Mouse (Mus musculus) embryonic stem cell, embryonic (primary cell): Measurements from ENCODE around the gene Zfp457.
"Not testable (repeated sequence)": the region's sequence is repeated elsewhere in the genome, so short reads cannot be mapped to it uniquely, and the experiment has no call there.

Experiments used
- CTCF ChIA-PET, 4 experiments: fragments of 300-600 bp in 2 of 4; fragments of 350-600 bp in 2 of 4; sonication (Branson Sonifier 250); formaldehyde crosslinking; loops; one replicate each; lab custom pipeline; 2022; ENCODE audit warnings: inconsistent platforms in 2 of 4; lab: Charles Lee
- POLR2A ChIA-PET, 4 experiments: fragments of 300-600 bp in 2 of 4; fragments of 350-600 bp in 2 of 4; sonication (Branson Sonifier 250); formaldehyde crosslinking; loops; one replicate each; lab custom pipeline; 2022; ENCODE audit warnings: antibody characterized with exemption in 4 of 4, inconsistent platforms in 1 of 4; lab: Charles Lee

Gene Zfp457

DNA sequence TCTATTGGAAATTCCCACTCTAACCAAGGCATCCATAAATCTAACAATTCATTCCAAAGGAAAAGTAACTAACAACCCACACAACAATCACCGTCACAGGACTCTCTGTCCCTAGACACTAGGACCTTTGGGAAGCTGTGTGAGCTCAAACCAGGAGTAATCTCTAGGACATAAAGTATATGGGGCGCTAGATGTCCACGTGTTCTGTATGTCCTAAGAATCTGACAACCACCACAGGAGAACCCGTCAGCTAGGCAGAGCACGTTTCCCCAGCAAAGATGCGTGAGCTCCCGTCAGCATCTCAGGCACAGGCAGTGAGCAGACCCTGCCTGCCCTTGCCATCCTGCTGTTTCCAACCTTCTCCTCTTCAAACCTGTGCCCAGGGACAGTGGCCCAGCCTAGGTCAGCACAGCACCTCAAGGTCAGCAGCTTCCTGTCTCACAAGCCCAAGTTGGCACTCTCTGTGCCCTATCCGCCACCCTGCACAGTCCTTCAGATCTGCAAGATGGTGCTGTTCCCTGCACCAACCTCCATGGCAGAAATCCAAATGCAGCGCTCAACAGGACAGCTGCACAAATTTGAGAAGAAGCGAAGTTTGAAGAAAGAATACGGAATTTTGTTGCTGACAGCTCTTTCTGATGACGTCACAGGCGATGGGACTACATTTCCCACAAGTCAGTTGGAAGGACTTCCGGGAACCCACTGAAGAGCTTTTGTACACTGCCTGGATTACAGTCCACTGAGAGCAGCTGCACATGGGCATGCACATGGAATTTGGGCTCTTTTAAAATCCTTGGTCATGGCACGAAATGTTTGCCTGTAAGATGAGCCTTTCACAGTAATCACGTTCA lies at the start of gene Zfp457:
Gene Zfp457, minus strand, starts transcription at position 664 of the 851 bp plus-strand sequence.
- ChIA-PET CTCF (interaction anchor here in 3 of 4 experiments (0.5 to 1.4 kb wide), 8 partner anchors 26 to 314 kb away, joined by 3 to 33 read pairs (median 4); partner anchors contain the start of gene Zfp595 (in 2 of the 3)), POLR2A (interaction anchor here in 3 of 4 experiments (0.6 to 1.9 kb wide), 35 partner anchors 9 to 538 kb away, joined by 3 to 19 read pairs (median 4); partner anchors contain the start of genes Zfp58 (in 2 of the 3), Zfp874b (in 2 of the 3), Gm28557 (in 1 of the 3) and Zfp455 (in 1 of the 3))

GRCm38 (mm10) chr13:67351854-67352253 lies 45.6 kb upstream of the Zfp457 start:
- CTCF ChIA-PET = no interaction called here
- POLR2A ChIA-PET = interaction anchor here in 1 of 4 experiments (1.2 kb wide), 1 partner anchor 23 kb away, joined by 3 read pairs; no protein-coding TSS in a partner anchor

- ChIA-PET CTCF (no interaction called here), POLR2A (interaction anchor here in 1 of 4 experiments (1.5 to 1.6 kb wide), 2 partner anchors 10 to 13 kb away, joined by 3 to 7 read pairs; partner anchors contain the start of gene Zfp595)
Observed at GRCm38 (mm10) chr13:67343422-67343821, 37.1 kb upstream of the Zfp457 start.

GRCm38 (mm10) chr13:67332877-67333276 lies 26.6 kb upstream of the Zfp457 start:
- POLR2A ChIA-PET = interaction anchor here in 3 of 4 experiments (1.0 to 2.1 kb wide), 12 partner anchors 12 to 167 kb away, joined by 3 to 10 read pairs (median 4); partner anchors contain the start of genes Gm28044 (in 2 of the 3), Zfp874b (in 2 of the 3), Zfp953 (in 2 of the 3) and Zfp455 (in 1 of the 3)

GRCm38 (mm10) chr13:67332019-67332724 lies 25.9 kb upstream of the Zfp457 start, which contains the start of gene Zfp595:
TSS of gene Zfp595 (minus strand) at chr13:67332570.
- ChIA-PET POLR2A (interaction anchor here (0.7 to 2.1 kb wide), 15 partner anchors 12 to 175 kb away, joined by 3 to 10 read pairs (median 4); partner anchors contain the start of genes Gm28044 (in 2 of the 4), Zfp457 (in 2 of the 4), Zfp874b (in 2 of the 4) and Zfp953 (in 2 of the 4)), CTCF (interaction anchor here (0.5 to 1.8 kb wide), 11 partner anchors 12 to 512 kb away, joined by 3 to 8 read pairs (median 4); partner anchors contain the start of genes Zfp457 (in 2 of the 4), Gm28557 (in 1 of the 4) and Zfp455 (in 1 of the 4))

More at GRCm38 (mm10) chr13:67332877-67333276, 26.6 kb upstream of the Zfp457 start:
- CTCF ChIA-PET = interaction anchor here (0.6 to 1.8 kb wide), 9 partner anchors 26 to 511 kb away, joined by 3 to 8 read pairs (median 4); partner anchors contain the start of genes Zfp457 (in 3 of the 4) and Gm28557 (in 1 of the 4)

- POLR2A ChIA-PET = interaction anchor here in 3 of 4 experiments (0.6 to 1.9 kb wide), 31 partner anchors 8 to 538 kb away, joined by 3 to 19 read pairs (median 4); partner anchors contain the start of genes Zfp58 (in 2 of the 3), Zfp874b (in 2 of the 3), Gm28557 (in 1 of the 3) and Zfp455 (in 1 of the 3)
Observed at GRCm38 (mm10) chr13:67306718-67307117, 433 bp upstream of the Zfp457 start.

DNA sequence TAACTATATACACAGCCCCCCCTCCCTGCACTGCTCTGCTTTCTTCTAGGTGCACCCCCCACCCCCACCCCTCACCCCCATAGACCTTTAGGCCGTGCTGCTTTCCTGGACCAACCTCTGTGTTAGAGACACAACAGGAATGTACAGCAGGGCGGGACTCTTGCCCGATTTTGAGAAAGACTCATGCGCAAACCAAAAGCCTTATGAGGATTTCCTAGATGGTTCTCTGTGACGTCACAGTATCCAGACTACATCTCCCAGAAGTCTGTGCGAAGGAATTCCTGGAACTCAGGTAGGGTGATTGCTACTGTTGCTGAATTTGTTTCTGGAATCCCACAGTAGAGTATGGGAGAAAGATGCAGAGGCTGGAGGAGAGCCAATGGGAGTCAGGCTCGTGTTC lies 28.0 kb downstream of the Zfp457 start, which contains the start of gene Zfp458:
Gene Zfp458, minus strand, starts transcription at position 153 of the 400 bp plus-strand sequence.
- ChIA-PET CTCF (no interaction called here), POLR2A (interaction anchor here in 1 of 4 experiments (0.6 kb wide), 1 partner anchor 9 kb away, joined by 3 read pairs; no protein-coding TSS in a partner anchor)

More at GRCm38 (mm10) chr13:67306718-67307117, 433 bp upstream of the Zfp457 start:
- CTCF ChIA-PET = interaction anchor here in 3 of 4 experiments (0.7 to 1.4 kb wide), 6 partner anchors 25 to 315 kb away, joined by 3 to 33 read pairs (median 4); partner anchors contain the start of gene Zfp595 (in 2 of the 3)

GRCm38 (mm10) chr13:67269383-67270065 lies 36.8 kb downstream of the Zfp457 start:
- CTCF ChIA-PET = not testable (repeated sequence)
- POLR2A ChIA-PET = interaction anchor here in 2 of 4 experiments (0.8 to 2.7 kb wide), 7 partner anchors 9 to 460 kb away, joined by 3 to 13 read pairs (median 4); partner anchors contain the start of genes Gm28557 (in 1 of the 2), Zfp457 (in 1 of the 2) and Zfp65 (in 1 of the 2)

DNA sequence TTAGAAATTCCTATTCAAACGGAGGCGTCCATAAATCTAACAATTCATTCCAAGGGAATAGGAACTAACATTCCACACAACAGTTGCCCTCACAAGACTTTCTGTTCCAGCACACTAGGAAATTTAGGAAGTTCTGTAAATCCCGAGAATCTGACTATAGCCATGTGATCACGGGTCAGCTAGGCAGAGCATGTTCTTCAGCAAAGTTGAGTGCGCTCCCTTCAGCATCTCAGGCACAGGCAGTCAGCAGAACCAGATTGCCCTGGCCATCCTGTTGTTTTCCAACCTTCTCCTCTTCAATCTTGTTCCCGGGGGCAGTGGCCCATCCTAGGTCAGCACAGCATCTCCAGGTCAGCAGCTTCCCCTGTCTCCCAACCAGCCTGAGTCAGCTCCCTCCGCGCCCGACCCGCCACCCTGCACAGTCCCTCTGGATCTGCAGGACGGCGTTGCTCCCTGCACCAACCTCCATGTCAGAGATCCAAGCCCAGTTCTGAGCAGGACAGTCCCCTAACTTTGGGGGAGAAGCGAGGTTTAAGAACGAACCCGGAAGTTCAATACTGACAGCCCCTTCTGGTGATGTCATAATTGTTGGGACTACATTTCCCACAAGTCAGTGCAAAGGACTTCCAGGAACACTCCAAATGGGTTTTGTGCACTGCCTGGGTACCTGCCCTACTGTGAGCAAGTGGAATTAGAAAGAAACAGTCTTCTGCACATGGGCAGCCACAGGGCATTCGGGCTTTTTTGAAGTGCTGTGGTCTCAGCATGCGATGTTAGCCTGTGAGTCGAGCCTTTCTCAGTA lies 37.5 kb downstream of the Zfp457 start:
- CTCF ChIA-PET = interaction anchor here in 1 of 4 experiments (0.6 kb wide), 1 partner anchor 160 kb away, joined by 3 read pairs; no protein-coding TSS in a partner anchor
- POLR2A ChIA-PET = interaction anchor here in 2 of 4 experiments (0.7 to 2.7 kb wide), 8 partner anchors 10 to 461 kb away, joined by 3 to 13 read pairs (median 4); partner anchors contain the start of genes Gm28557 (in 1 of the 2), Zfp457 (in 1 of the 2) and Zfp65 (in 1 of the 2)
